Mouse (Mus musculus) heart, adult 9 months (tissue): ENCODE data around the gene Myh8.

ENCODE experiments used
- DNase-seq, 2 experiments: peaks; one replicate each; pipeline ENCODE4 v3.0.0; 2022; ENCODE audit warnings: low spot score in 2 of 2

Myh8 gene

DNA sequence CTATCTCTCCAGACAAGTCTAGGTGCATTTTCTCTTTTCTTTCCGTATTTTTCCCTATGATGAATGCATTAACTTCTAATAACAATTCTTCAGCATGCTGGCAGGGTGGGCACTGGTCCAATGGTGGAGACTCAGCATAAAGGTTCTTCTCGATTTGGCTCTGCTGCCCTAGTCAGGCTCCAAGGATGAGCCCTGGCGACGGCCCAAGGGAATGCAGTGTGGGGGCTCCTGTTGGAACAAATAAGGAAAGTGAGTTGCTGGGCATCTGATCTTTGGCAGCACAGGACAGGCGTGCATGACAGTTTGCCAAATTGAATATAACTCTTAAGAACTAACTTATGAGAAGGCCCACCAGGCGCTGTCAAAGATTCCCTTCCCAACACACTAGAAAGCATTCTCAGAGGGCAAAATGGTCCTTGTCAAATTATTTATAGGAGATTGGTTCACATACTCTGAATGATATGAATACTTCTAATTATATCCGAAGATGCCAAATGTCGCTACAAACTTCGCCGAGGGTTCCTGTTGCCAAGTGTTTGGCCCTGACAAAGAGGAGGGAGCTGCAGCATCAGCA lies at the start of gene Myh8:
Gene Myh8, plus strand, starts transcription at position 524 of the 574 bp plus-strand sequence.
- DNase-seq, result no peak

DNA sequence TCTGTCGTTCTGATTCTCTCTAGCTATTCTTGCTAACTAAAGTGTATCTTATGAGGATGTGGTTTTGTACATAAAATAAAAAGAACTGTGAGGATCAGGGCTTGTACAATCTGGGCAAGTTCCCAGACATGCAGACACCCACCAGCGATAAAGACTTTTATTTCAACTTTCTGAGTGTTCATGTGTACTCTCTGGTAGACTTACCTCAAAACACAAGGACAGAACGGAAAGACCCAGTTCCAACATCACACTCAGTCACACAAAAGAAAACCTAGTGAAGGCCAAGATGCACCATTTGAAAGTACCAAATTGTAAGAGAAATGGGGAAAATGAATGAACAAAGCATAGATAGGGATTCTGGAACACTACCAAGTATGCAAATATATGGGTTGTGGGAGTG lies 48.2 kb upstream of the Myh8 start:
- no peak for DNase-seq

DNA sequence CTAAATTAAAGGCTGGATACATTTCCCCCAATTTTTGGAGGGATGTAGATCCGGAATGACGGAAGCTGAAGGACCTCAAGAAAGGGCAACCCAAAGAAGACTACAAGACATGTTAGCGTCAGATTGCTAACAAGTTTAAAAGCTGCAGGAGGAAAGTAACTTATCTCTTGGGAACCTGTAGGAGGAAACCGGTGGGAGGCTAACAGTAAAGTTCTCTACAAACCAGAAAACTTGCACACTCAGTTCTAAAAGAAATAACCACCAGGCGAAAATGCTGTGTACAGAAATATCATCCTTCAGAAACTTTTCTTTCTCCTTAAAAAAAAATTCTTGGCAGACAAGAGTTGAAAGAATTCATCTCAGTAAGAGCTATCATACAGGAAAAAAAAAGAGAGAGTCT lies 47.8 kb upstream of the Myh8 start:
- DNase-seq, result no peak

DNA sequence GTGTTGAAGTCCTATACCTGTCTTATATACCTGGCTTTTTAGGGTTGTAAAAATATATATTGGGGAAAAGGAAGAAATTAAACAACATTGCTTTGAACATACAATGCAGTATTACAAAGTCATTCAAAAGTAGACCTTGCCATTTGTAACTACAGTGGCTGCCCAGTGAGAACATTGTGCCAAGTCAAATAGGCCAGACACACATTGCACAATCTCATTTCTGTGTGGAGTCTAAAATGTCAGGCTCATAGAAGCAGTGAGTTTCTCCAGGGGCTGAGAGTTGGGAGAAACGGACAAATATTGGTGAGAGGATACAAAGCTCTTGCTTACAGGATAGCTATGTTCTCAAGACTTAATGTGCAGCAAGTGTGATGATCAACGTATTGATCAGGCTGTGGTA lies 47.0 kb upstream of the Myh8 start:
- DNase-seq, result peak; percentile 15 to 33

DNA sequence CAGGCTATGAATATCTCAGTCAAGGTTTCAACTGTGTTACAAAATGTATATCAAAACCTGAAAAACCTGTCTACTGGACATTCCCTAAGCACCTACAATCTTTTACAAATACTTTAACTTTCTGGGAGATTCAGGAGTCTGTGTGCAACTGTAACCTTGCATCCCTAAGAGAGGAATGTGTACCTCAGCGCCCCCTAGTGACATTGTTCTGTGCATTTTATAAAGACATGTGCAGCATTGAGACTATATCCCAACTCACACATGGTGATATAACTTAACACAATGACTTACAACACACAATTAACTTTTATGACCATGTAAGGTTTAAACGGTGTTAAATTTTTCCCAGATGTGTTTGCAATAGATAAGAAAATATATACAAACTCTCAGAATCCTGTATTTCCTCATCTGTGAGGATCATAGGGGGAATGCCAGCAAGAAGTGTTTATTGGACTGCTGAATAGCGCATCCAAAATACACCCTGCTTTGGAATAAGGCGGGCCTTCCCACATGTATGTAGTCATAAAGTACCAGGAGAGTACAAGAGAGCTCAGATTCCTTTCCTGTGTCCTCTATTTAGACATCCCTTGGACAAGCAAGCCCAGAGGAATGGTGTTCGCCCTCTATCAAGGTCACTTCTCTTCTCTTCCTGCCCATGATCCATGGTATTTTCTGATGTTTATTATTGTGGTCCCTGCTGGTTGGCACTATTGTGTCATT lies 41.1 kb upstream of the Myh8 start:
- peak in 1 of 2 experiments; percentile 26 for DNase-seq

DNA sequence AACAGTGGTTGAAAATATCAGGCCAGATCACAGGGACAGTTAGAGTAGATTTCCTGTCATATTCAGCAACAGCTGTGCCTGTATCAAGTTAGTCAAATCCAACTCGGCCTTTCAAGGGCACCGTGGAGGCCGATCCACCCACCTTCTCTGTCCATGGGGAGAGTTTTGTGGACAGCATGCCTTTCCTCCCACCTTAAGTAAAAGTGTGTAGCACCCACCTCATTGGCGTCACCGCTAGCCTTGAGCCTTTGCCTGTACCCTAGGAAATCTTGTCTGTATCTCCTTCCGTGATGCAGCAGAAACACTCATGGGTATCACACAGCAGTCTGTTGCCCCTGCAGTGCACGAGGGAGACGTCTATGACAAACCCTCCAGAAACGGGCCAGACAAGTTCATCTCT lies 40.1 kb upstream of the Myh8 start:
- DNase-seq, result no peak

GRCm38 (mm10) chr11:67237481-67238079 lies 39.3 kb upstream of the Myh8 start, which contains the start of gene Myh4:
Gene Myh4, plus strand, starts transcription at chr11:67238029.
- no peak for DNase-seq

DNA sequence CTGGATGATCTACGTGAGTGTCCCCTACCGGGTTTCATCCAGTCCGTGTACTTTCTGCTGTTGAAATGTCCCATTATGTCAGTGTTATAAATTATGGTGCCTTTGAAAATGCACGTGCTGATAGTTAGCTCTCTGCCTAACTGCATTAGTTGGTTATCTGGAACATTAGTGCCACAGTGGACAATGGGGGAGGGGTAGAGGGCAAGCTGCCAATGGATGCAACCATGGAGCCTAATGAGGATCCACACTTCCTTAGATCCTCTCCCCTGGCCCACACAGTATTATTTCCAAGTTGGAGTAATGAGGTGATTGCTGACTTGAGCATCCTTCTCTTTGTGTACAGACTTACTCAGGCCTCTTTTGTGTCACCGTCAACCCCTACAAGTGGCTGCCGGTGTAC lies 35.9 kb upstream of the Myh8 start:
- no peak for DNase-seq

- DNase-seq, result no peak
These were observed 23.2 kb upstream of the Myh8 start for GRCm38 (mm10) chr11:67253691-67254090.

- no peak for DNase-seq
These were observed 19.9 kb upstream of the Myh8 start for GRCm38 (mm10) chr11:67257048-67257447.

DNA sequence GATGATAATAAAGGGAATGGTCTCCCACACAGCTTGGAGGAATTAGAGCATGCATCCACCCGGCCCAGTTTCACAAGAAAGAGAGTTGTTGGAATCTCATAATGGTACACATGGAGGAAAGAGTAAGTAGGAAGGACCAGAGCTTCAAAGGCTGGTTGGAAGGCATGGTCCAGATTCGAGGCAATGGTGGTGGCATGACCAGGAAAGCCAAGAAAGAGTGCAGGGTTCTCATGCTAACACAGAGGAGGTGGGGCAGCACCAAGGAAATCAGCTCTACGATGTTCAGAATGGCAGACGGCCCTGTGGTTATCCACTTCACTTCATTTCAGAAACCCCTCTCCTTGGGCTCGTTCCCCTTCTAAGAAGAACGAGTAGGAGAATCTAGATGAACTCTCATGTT lies 16.0 kb upstream of the Myh8 start:
- DNase-seq, result no peak

DNA sequence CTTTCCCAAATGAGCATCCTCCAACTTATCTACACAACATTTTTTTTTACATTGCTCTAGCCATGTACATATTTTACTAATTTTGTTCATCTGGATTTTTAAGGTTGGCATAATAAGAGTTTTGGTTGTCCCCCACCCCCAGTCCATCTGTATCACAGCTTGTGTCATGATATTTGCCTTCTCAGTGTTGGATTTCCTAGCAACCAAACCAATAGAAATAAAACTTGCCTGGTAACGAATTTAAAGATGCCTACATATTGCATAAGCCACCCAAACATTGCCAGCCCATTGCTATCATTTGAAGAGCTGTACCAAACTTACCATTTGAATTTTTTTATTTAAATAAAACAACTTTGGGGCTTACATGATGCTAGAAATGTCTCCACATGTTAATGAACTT lies 16.5 kb downstream of the Myh8 start:
- no peak for DNase-seq

DNA sequence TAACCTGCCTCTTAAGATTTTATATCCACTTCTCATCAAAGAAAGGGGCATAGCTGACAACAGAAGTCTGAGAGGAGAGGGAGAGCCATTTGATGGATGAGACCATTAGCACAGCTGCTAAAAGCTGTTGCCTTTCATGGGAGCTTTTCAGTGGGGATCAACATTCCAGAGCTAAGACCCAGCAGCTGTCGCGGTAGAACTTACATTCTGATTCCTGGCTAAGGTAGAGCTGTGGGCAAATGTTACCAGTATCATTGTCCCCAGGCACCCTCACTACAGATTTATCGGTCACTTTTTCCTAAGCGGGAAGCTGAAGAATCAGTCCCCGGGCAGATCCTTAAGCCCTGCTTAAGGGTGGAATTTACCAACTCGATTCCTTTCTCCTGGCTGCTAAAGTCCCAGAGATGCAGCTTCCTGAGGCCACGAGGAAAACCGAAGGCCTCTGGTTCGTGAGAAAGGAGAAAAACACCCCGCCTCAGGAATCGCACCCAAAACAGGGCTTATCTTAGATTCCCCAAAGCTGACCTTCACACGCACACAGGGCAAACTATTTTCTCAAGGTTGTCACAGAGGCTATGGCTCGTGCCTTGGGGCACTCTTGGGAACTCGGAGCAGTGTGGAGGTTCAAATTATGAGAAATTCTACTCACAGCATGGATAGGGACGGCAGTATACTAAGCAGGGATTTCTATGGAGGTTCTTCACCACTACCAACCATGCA lies 37.0 kb downstream of the Myh8 start:
- DNase-seq, result no peak

DNA sequence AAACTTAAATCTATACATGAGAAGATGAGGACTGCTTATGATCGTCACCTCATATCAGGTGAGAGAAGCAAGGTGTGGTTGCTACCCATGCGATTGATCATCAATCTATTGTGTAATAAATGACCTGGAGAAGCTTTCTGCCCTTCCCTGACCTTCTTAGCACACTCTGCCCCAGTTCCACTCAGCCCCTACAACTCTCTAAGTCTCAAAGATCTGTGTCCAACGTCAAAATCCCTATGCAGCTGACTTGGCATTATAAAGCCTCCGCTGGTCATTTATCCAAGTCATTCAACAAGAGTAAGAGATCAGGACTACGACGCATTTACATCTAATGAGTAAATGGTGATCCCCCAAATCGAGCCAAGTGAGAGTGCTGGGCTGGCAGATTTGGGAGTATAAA lies 44.4 kb downstream of the Myh8 start, which contains the start of gene Myh13:
Gene Myh13, plus strand, starts transcription at position 301 of the 400 bp plus-strand sequence.
- DNase-seq, result no peak

GRCm38 (mm10) chr11:67326536-67326935 lies 49.6 kb downstream of the Myh8 start:
- DNase-seq, result no peak

GRCm38 (mm10) chr11:67344556-67344955 lies 67.6 kb downstream of the Myh8 start:
- no peak for DNase-seq

DNA sequence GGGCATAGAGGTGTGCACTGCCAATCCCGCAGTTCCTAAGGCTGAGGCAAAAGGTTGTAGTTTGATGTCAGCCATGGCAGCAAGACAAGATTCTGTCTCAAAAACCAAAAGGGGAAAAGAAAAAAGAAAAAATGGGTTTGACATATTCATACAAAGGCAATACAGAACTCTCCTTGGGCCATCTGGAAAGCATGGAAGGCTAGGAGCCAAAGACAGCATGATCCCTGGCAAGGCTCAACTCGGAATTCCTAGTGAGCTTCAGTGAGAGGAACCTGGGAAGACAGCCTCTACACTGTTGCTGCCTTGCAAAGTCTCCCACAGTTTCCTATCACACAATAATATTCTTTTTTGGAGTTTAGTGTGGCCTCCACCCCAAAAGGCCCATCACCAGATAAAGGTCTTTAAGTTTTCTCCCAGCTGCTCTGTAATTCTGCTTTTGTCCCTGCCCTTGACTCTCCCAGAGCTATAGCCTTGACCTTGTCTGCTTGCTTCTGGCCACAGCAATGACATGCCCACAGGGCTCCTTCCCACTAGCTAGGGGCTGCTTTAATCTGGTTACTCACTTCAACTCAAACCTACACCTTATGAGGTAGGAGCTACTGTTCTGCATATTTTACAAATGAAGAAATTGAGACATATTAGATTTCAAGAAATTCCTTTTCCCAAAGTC lies 68.4 kb downstream of the Myh8 start:
- no peak for DNase-seq

DNA sequence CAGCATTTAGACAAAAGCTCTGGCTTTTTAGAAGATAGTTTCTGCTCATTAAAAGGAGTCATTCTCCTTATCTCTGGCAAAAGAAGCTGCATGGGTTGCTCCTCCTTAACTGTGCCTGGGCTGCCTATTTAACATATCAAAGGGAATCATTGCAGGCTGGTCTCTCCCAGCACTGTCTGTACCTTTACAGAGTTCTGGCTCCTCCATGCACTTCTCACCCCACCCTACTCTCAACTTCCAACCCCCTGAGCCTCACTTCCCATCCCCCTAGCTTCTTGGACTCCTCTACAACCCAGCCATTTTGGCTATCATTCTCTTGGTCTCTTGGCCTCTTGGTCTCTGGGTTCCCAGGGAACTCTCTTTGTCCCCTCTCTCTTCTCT lies 68.9 kb downstream of the Myh8 start:
- DNase-seq, result no peak

- DNase-seq, result peak; percentile 30 to 43
These were observed 73.3 kb downstream of the Myh8 start for GRCm38 (mm10) chr11:67350153-67350768.

DNA sequence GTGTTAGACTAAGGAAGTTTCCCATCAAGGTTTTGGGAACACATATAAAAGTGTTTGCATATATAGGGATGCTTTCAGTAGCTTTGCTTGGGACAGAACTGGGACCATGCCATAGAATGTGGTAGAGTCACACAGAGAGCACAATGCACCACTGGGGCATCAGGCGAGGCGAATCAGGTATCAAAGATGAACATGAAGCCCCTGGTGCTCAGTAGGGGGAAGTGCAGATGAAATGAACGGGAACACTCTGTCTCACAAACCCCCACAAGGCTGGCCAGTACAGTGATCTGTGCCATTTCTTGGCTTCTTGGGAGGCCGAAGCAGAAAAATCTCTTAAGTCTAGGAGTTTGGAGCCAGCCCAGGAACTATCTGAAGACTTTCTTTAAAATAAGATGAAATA lies 76.1 kb downstream of the Myh8 start:
- no peak for DNase-seq

- DNase-seq, result no peak
These were observed 81.1 kb downstream of the Myh8 start for GRCm38 (mm10) chr11:67358031-67358430.
